Mouse (Mus musculus) spleen, postnatal 4 days (tissue): ENCODE results near the gene OR5BS1P.
A peak's percentile ranks its signal among the peaks of the same experiment; 100 is the strongest.
"Not testable (repeated sequence)": the region's sequence is repeated elsewhere in the genome, so short reads cannot be mapped to it uniquely, and the experiment has no call there.

Experiments
- DNase-seq, 2 experiments: peaks; one replicate each; pipeline ENCODE4 v3.0.0; 2022; ENCODE audit warnings: low spot score in 2 of 2

Gene OR5BS1P

GRCm38 (mm10) chr15:98506253-98506957 is 36.7 kb downstream of the OR5BS1P start:
- DNase-seq: no peak

DNA sequence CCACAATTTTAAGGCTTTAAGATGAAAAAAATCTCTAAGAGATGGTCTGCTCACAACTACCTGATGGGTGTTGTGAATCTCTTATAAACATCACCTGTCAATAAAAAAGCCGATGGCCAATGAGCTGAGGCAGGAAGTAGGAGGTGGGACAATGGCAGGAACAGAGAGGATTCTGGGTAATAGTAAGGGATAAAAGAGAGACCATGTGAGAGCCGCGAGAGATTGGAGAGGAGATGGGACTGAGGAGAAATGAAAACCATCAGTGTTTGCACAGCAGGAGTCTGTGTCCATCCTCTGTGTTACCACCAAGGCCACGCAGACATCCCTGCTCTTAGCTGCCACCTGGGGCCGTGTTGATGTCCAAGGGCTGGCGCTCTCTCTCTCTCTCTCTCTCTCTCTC is 37.6 kb downstream of the OR5BS1P start:
- DNase-seq: no peak

- no peak for DNase-seq
Observed at GRCm38 (mm10) chr15:98509387-98509786, 39.7 kb downstream of the OR5BS1P start.

DNA sequence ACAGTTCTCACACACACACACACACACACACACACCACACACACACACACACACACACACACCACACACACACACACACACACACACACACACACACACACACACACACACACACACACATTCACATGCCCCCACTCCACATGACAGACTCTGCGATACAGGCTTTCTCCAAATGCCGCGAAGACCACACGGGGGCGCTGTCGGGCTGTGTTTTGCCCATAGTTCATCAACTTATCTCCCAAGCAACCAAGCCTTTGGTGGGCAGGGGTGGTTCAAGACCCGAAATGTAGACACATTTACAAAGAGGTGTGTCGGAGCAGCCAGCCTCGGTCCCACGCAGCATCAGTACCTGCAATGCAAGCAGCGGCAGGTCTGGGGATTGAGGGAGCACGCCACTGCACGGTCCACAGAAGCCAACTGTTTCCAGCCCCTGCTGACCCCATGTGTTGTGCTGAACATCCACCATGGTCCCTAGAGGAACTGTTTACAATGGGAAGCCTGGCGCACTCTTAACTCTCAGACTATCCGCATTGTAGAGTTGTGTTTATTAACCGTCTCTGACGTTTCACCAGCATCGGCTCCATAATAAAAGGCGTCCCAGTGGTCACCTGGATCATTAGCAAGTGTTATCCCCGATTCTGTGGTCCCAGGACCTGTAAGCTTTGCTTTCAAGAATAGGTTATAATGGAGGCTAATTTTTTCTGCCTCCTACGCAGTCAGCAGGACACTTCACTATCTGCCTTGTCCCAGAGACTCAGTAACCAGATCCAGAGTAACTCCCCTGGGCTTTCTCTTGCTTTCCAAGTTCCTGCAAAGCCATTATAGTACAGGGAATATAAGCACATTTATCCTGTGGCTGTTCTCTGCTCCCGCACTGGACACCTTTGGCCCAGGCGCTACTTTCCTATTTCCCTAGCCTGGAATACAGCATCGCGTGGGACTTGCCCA is 41.0 kb downstream of the OR5BS1P start:
- peak; percentile 80 to 93 for DNase-seq

DNA sequence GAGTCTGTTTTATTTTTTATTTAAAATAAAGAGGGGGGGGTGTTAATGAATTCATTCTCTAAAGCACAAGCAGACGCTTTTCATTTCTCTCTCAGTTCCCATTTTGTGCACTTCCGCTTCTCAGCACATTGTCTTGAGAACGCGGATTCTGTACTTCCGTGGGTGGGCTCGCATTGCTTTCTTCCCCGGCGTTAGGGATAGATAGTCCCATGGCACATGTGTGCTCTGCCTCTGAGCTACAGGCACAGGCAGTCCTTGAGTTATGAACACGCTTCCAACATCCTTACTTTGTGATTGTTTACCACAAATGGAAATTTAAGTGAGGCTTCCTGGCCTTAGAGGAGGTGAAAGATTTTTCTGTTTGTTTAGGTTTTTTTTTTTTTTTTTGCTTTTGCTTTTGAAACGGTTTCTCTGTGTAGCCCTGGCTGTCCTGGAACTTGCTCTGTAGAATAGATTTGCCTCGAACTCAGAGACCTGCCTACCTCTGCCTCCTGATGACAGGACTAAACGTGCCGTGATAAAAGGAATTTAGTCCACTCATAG is 41.8 kb downstream of the OR5BS1P start:
- peak in 1 of 2 experiments; percentile 35 for DNase-seq

DNA sequence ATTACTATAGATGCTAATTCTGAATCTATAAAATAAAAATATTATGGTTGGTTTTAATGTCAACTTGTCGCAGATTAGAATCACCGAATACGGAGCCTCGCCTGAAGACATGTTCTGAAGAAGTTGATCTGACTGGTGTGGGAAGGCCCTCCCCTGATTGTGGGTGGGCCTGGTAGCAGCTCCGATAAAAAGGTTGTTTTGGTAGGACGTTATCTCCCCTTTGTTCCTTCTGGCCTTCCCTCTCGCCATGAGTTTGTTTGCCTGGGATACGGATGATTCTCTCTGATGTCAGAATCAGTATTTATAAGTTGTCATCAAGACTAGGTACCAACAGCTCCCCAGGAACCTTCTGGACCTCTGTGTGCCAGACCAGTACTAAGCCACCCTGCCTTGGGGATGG is 42.5 kb downstream of the OR5BS1P start:
- no peak for DNase-seq

DNA sequence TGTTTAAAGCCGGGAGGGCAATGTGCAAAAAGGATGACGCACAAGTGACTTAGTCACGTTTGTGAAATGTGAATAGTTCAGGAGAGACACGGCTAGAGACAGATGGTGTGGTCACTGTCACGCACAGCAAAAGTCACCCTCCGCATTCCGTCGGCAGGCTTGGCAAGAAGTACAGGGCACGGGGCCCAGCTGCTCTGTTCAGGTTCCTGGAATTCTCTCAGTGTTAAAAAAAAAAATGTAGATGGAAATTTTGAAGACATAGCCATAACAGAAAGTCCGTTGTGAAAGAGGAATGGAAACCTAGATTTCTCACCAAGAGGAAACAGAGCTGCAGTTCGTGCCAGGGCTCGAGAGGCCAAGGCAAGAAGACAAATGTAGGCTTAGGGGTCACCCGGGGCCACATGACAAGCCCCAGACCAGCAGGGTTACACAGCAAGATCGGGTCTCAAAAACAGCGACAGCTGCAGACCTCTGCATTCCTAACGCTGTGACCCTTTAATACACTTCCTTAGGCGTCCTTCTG is 43.2 kb downstream of the OR5BS1P start:
- peak in 1 of 2 experiments; percentile 68 for DNase-seq

GRCm38 (mm10) chr15:98513676-98514075 is 44.0 kb downstream of the OR5BS1P start:
- not testable (repeated sequence) for DNase-seq

DNA sequence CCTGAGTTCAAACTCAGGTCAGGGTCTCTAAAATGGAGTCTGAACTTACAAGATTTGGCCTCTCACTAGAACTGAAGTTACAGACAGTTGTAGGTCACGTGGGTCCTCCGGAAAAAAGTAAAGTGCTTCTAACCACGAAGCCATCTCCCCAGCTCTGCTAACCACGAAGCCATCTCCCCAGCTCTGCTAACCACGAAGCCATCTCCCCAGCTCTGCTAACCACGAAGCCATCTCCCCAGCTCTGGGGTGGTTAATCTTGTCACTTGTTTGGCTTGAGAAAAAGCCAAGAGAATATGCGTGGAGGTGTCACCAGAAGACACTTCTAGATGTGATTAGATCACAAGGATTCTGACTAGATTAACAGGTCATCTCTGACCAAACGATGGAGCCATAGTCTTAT is 44.5 kb downstream of the OR5BS1P start:
- DNase-seq: no peak

DNA sequence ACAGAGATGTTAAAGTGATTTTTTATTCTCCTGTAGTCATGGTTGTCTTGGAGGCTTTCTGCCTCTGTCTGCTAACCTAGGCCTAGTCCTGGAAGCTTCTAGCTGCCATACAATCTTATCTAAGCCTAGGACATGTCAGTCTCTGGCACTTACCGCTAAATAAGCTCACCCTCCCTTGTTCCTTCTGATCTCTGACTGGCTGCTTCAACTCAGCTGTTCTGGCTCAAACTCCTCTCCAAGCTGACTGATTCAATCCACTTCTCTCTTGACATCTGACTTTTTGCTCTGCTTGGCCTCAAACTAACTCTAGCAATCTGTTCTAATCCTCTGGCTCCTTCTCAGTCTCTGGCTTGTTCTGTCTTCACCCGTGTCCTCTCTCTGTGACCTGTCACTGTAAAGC is 45.1 kb downstream of the OR5BS1P start:
- DNase-seq: not testable (repeated sequence)

GRCm38 (mm10) chr15:98517380-98518355 is 48.0 kb downstream of the OR5BS1P start:
- peak; percentile 62 to 86 for DNase-seq

- no peak for DNase-seq
Observed at GRCm38 (mm10) chr15:98521245-98521644, 51.5 kb downstream of the OR5BS1P start.

GRCm38 (mm10) chr15:98526057-98526456 is 56.4 kb downstream of the OR5BS1P start:
- DNase-seq: no peak

DNA sequence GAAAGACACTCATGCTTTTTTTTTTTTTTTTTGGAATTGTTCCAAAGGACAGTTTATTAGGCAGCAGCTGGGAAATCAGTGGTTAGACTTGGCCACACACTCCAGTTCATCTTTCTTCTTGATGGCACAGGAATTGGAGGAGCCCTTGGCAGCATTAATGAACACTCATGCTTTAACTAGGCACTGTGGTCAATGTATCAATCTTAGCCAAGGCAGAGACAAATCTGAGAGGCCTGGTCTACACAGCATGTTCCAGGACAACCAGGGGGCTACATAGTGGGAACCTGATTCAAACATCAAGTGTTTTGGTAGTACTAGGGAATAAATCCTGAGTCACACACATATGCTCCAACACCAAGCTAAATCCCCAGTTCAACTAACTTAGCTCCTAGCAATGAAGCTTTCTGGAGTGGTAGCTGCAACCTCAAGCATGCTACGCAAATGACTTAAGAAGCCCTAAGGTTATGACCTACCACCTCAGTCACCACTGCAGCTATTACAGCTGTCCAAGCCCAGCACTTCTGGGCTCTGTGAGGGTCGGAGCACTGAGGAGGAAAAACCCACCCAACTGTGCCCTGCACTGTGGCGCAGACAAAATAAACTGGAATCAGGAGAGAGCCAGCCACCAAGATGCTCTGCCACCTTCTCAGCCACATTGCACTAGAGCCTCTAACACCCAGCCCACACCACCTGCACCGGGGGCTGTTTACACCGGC is 57.5 kb downstream of the OR5BS1P start:
- no peak for DNase-seq

- no peak for DNase-seq
Observed at GRCm38 (mm10) chr15:98528066-98528563, 58.4 kb downstream of the OR5BS1P start.
